Mouse (Mus musculus) CH12.LX (cell line): Measurements from ENCODE around the gene Cdyl2. TPM values are rescaled to one million over a fixed set of nuclear protein-coding genes. Genes with fewer than 3 reads are reported as not detected.

ENCODE experiments used
- DNase-seq: peaks from one replicate; pipeline ENCODE4 v3.0.0-alpha.2; 2013; ENCODE audit errors: extremely low read depth
- H3K27ac ChIP-seq: 2 replicates; pipeline ENCODE4 v1.5.1; 2012; ENCODE audit warnings: low read depth, mild to moderate bottlenecking, control low read depth, moderate library complexity; ENCODE audit not compliant: insufficient read depth
- H3K27me3 ChIP-seq: replicated peaks from 2 replicates; pipeline ENCODE3; 2012; ENCODE audit warnings: inconsistent platforms
- H3K36me3 ChIP-seq, 2 experiments: replicated peaks in 1 of 2; 2 replicates each; pipeline versions ENCODE3 to v1.6.1; 2012; ENCODE audit warnings: inconsistent platforms in 1 of 2, low read length in 1 of 2, mild to moderate bottlenecking in 1 of 2, mixed read lengths in 1 of 2, moderate library complexity in 1 of 2; ENCODE audit not compliant: control insufficient read depth in 1 of 2, insufficient read depth in 1 of 2
- H3K4me1 ChIP-seq, 2 experiments: 2 replicates each; pipeline ENCODE4 v1.6.1; 2012; ENCODE audit warnings: inconsistent platforms in 1 of 2, moderate library complexity in 1 of 2; ENCODE audit not compliant: insufficient read depth in 2 of 2, control insufficient read depth in 1 of 2
- H3K4me2 ChIP-seq: 2 replicates; pipeline ENCODE4 v1.6.1; 2012; ENCODE audit warnings: low read depth, mild to moderate bottlenecking, control low read depth; ENCODE audit not compliant: poor library complexity, insufficient read depth, severe bottlenecking
- H3K4me3 ChIP-seq, 3 experiments: fragments of 150-350 bp in 1 of 3; sonication (generic) in 1 of 3; replicated peaks in 1 of 3; 2 replicates each; pipeline versions ENCODE3 to v1.5.1; 2011 to 2012; ENCODE audit warnings: low read depth in 2 of 3, low read length in 2 of 3, mild to moderate bottlenecking in 2 of 3, moderate library complexity in 2 of 3, control low read depth in 1 of 3, improper control_type of control experiment in 1 of 3, inconsistent platforms in 1 of 3, mixed read lengths in 1 of 3; ENCODE audit not compliant: poor library complexity in 1 of 3
- H3K79me2 ChIP-seq: replicated peaks from 2 replicates; pipeline ENCODE4 v1.6.1; 2012; ENCODE audit warnings: mild to moderate bottlenecking, moderate library complexity; ENCODE audit not compliant: control insufficient read depth, poor library complexity, insufficient read depth, severe bottlenecking; ENCODE audit errors: extremely low read depth
- H3K9ac ChIP-seq: 2 replicates; pipeline ENCODE4 v1.6.1; 2012; ENCODE audit warnings: low read depth, mild to moderate bottlenecking, control low read depth, moderate library complexity; ENCODE audit not compliant: insufficient read depth
- H3K9me3 ChIP-seq: replicated peaks from 2 replicates; pipeline ENCODE3; 2012; ENCODE audit warnings: low read length, inconsistent platforms, mixed read lengths
- BHLHE40 ChIP-seq: IDR thresholded peaks from 2 replicates; pipeline ENCODE4 v1.6.1; 2011; ENCODE audit warnings: mild to moderate bottlenecking, low read depth, low read length, improper control_type of control experiment
- CHD2 ChIP-seq: IDR thresholded peaks from 2 replicates; pipeline ENCODE4 v1.6.1; 2011; ENCODE audit warnings: low read length, improper control_type of control experiment
- CTCF ChIP-seq, 2 experiments: IDR thresholded peaks in 1 of 2; conservative IDR thresholded peaks in 1 of 2; 2 replicates each; pipeline ENCODE4 v1.5.1; 2011 to 2012; ENCODE audit warnings: low read depth in 2 of 2, low read length in 2 of 2, improper control_type of control experiment in 1 of 2, inconsistent platforms in 1 of 2, mild to moderate bottlenecking in 1 of 2, moderate library complexity in 1 of 2
- ETS1 ChIP-seq: conservative IDR thresholded peaks from 2 replicates; pipeline ENCODE4 v1.6.1; 2012; ENCODE audit warnings: low read depth, mild to moderate bottlenecking, inconsistent platforms, low read length, improper control_type of control experiment, moderate library complexity
- HCFC1 ChIP-seq: IDR thresholded peaks from 2 replicates; pipeline ENCODE4 v1.6.1; 2012; ENCODE audit warnings: low read depth, mild to moderate bottlenecking, inconsistent platforms, low read length, improper control_type of control experiment
- IRF4 ChIP-seq: IDR thresholded peaks from 2 replicates; pipeline ENCODE4 v1.6.1; 2014; ENCODE audit warnings: low read depth, mild to moderate bottlenecking, inconsistent platforms, low read length, improper control_type of control experiment
- JUN ChIP-seq: IDR thresholded peaks from 2 replicates; pipeline ENCODE4 v1.6.1; 2011; ENCODE audit warnings: low read depth, mild to moderate bottlenecking, low read length, improper control_type of control experiment, moderate library complexity; ENCODE audit not compliant: insufficient read depth
- JUND ChIP-seq: conservative IDR thresholded peaks from 2 replicates; pipeline ENCODE4 v1.6.1; 2011; ENCODE audit warnings: low read depth, low read length, improper control_type of control experiment
- MAFK ChIP-seq: IDR thresholded peaks from 2 replicates; pipeline ENCODE4 v1.6.1; 2011; ENCODE audit warnings: low read length, improper control_type of control experiment; ENCODE audit not compliant: insufficient replicate concordance
- MEF2A ChIP-seq: IDR thresholded peaks from 2 replicates; pipeline ENCODE4 v1.6.1; 2014; ENCODE audit warnings: low read depth, mild to moderate bottlenecking, inconsistent platforms, low read length, improper control_type of control experiment, borderline replicate concordance
- MXI1 ChIP-seq: IDR thresholded peaks from 2 replicates; pipeline ENCODE4 v1.6.1; 2011; ENCODE audit warnings: mild to moderate bottlenecking, low read depth, low read length, improper control_type of control experiment
- MYC ChIP-seq: IDR thresholded peaks from 2 replicates; pipeline ENCODE4 v1.6.1; 2011; ENCODE audit warnings: low read depth, mild to moderate bottlenecking, improper control_type of control experiment, low read length
- RCOR1 ChIP-seq: conservative IDR thresholded peaks from 2 replicates; pipeline ENCODE4 v1.6.1; 2012; ENCODE audit warnings: low read depth, mild to moderate bottlenecking, inconsistent platforms, low read length, improper control_type of control experiment
- SMC3 ChIP-seq: IDR thresholded peaks from 2 replicates; pipeline ENCODE4 v1.6.1; 2011; ENCODE audit warnings: low read depth, low read length, improper control_type of control experiment
- TBP ChIP-seq: conservative IDR thresholded peaks from 2 replicates; pipeline ENCODE4 v1.6.1; 2011; ENCODE audit warnings: low read depth, low read length, improper control_type of control experiment
- TCF12 ChIP-seq: IDR thresholded peaks from 2 replicates; pipeline ENCODE4 v1.6.1; 2014; ENCODE audit warnings: low read depth, mild to moderate bottlenecking, inconsistent platforms, low read length, improper control_type of control experiment
- USF1 ChIP-seq: IDR thresholded peaks from 2 replicates; pipeline ENCODE4 v1.6.1; 2014; ENCODE audit warnings: low read depth, mild to moderate bottlenecking, inconsistent platforms, low read length, improper control_type of control experiment
- USF2 ChIP-seq: conservative IDR thresholded peaks from 2 replicates; pipeline ENCODE4 v1.6.1; 2011; ENCODE audit warnings: low read depth, low read length, improper control_type of control experiment
- ZKSCAN1 ChIP-seq: IDR thresholded peaks from 2 replicates; pipeline ENCODE4 v1.6.1; 2012; ENCODE audit warnings: low read depth, inconsistent platforms, low read length, improper control_type of control experiment, borderline replicate concordance
- dilution Hi-C: fragments of 300-500 bp; cut with MboI; formaldehyde crosslinking; loops from 2 replicates; pipeline ENCODE4 v1.14.3; 2020; ENCODE audit warnings: low sequenced_read_pairs; ENCODE audit not compliant: extremely low pct_unique_long_range_greater_than_20kb, extremely low pct_ligation_motif_present
- in situ Hi-C: fragments of 300-500 bp; cut with MboI; formaldehyde crosslinking; loops from 3 replicates; pipeline ENCODE4 v1.14.3; 2019; ENCODE audit warnings: low sequenced_read_pairs, low pct_ligation_motif_present, low pct_unique_long_range_greater_than_20kb, mixed read lengths
- polyA plus RNA-seq: library from polyadenylated mRNA; unstranded; fragments of >175 nt; gene quantifications from 2 replicates; pipeline ENCODE4 v1.2.1, GENCODE M21; 2012; ENCODE audit warnings: low read depth; ENCODE audit not compliant: insufficient read length
- total RNA-seq, 2 experiments: library from RNA; depleted of rRNA; stranded (reverse); fragments of 300-350 nt in 1 of 2; fragments of >200 nt in 1 of 2; gene quantifications; 2 replicates each; pipeline ENCODE4 v1.2.3; 2012 to 2014

Gene Cdyl2
- total and polyA plus RNA-seq, 3 experiments, result 4.4 to 9.4 (median 6.9) TPM

GRCm38 (mm10) chr8:116623591-116623990, 109.2 kb downstream of the Cdyl2 start:
- Histone ChIP-seq H3K9ac (no peak overlapping the region), H3K4me2 (no peak overlapping the region), H3K4me3 (no peak overlapping the region), H3K27me3 (no peaks in the 10 kb centered on the region), H3K79me2 (no peaks in the 10 kb centered on the region), H3K9me3 (no peaks in the 10 kb centered on the region), H3K27ac (no peak overlapping the region), H3K4me1 (peaks cover 25 to 80% of the 10 kb centered on the region in 2 experiments), H3K36me3 (peaks cover 3 to 40% of the 10 kb centered on the region in 2 experiments)
- TF ChIP-seq JUN (no peak), MYC (no peak), BHLHE40 (no peak), MAFK (no peak), TBP (no peak), IRF4 (no peak), USF2 (no peak), HCFC1 (no peak)
- in situ Hi-C loops (no loop called here), dilution Hi-C loops (no loop called here)
- DNase-seq, result no peak

GRCm38 (mm10) chr8:116622326-116622725, 110.5 kb downstream of the Cdyl2 start:
- no peaks in the 10 kb centered on the region for H3K27me3 ChIP-seq
- H3K9ac ChIP-seq, result no peak overlapping the region
- peaks cover 15 to 80% of the 10 kb centered on the region in 2 experiments for H3K4me1 ChIP-seq
- in situ Hi-C loops, result no loop called here
- H3K4me3 ChIP-seq, result no peak overlapping the region
- no peak overlapping the region for H3K4me2 ChIP-seq
- dilution Hi-C loops, result no loop called here
- no peaks in the 10 kb centered on the region for H3K9me3 ChIP-seq
- H3K79me2 ChIP-seq, result no peaks in the 10 kb centered on the region
- no peak overlapping the region for H3K27ac ChIP-seq
- H3K36me3 ChIP-seq, result peaks cover 3 to 40% of the 10 kb centered on the region in 2 experiments
- no peak for DNase-seq
- TF ChIP-seq CHD2 (no peak), USF1 (no peak), MEF2A (no peak), JUND (no peak), TCF12 (no peak), ETS1 (no peak), JUN (no peak), CTCF (conservative IDR thresholded peaks at IDR 0.05 in 1 of 2, IDR thresholded peaks at IDR 0.05 in 1 of 2; ENCODE audit: low read depth in 2 of 2, low read length in 2 of 2) (no peak), RCOR1 (no peak), SMC3 (no peak), MXI1 (no peak), ZKSCAN1 (no peak), MAFK (no peak)
